Mouse (Mus musculus) gastrocnemius, adult 2 months (tissue): ENCODE results near the gene Pcnx2. TPM values are rescaled to one million over a fixed set of nuclear protein-coding genes. Genes with fewer than 3 reads are reported as not detected.
A peak's percentile ranks its signal among the peaks of the same experiment; 100 is the strongest.

ENCODE experiments used
- DNase-seq: peaks from one replicate; pipeline ENCODE4 v3.0.0; 2022
- H3K27ac ChIP-seq: fragments of 200-600 bp; 2 replicates; pipeline ENCODE4 v1.8.1; 2022; ENCODE audit warnings: mild to moderate bottlenecking
- H3K4me3 ChIP-seq: fragments of 200-600 bp; 2 replicates; pipeline ENCODE4 v1.8.1; 2022; ENCODE audit warnings: mild to moderate bottlenecking, moderate library complexity
- CTCF ChIP-seq: fragments of 200-600 bp; IDR thresholded peaks from 2 replicates; pipeline ENCODE4 v1.8.1; 2022; ENCODE audit warnings: antibody characterized with exemption, mild to moderate bottlenecking, moderate library complexity
- intact Hi-C: fragments of 180-260 bp; cut with DNase I; formaldehyde crosslinking; loops from one replicate; pipeline ENCODE4 v1.15.1; 2025
- total RNA-seq, 2 experiments: library from RNA; stranded (reverse); gene quantifications; 2 replicates each; pipeline ENCODE4 v1.2.3; 2021

Pcnx2 gene
- total RNA-seq, 2 experiments from 2014 or later, result 0.20 to 0.39 TPM

GRCm38 (mm10) chr8:125757106-125757496 lies 141.0 kb downstream of the Pcnx2 start:
- Histone ChIP-seq H3K27ac (no peak overlapping the region), H3K4me3 (no peak overlapping the region)
- TF ChIP-seq CTCF, result no peak
- DNase-seq, result no peak
- intact Hi-C loops, result no loop called here

GRCm38 (mm10) chr8:125756391-125757105 lies 141.6 kb downstream of the Pcnx2 start:
- DNase-seq, result no peak

GRCm38 (mm10) chr8:125755896-125756295 lies 142.2 kb downstream of the Pcnx2 start:
- no peak for DNase-seq
- intact Hi-C loops, result no loop called here
- no peak for TF ChIP-seq CTCF
- Histone ChIP-seq H3K4me3 (no peak overlapping the region), H3K27ac (no peak overlapping the region)

More at GRCm38 (mm10) chr8:125756391-125757105, 141.6 kb downstream of the Pcnx2 start:
- Histone ChIP-seq H3K4me3 (no peak overlapping the region), H3K27ac (peak overlapping the region; percentile 28; the same call in 1 of the 2 replicates)
- TF ChIP-seq CTCF, result no peak
- intact Hi-C loops, result no loop called here

- Histone ChIP-seq H3K4me3 (no peak overlapping the region), H3K27ac (no peak overlapping the region)
- no peak for TF ChIP-seq CTCF
- no peak for DNase-seq
- intact Hi-C loops, result no loop called here
These were observed 147.3 kb downstream of the Pcnx2 start for GRCm38 (mm10) chr8:125750846-125751245.

- H3K27ac ChIP-seq, result no peak overlapping the region
- TF ChIP-seq CTCF, result no peak
- DNase-seq, result no peak
- no peak overlapping the region for H3K4me3 ChIP-seq
- intact Hi-C loops, result no loop called here
These were observed 150.7 kb downstream of the Pcnx2 start for GRCm38 (mm10) chr8:125747390-125747789.

GRCm38 (mm10) chr8:125744914-125745576 lies 153.1 kb downstream of the Pcnx2 start:
- Histone ChIP-seq H3K4me3 (no peak overlapping the region), H3K27ac (no peak overlapping the region)
- DNase-seq, result no peak
- intact Hi-C loops, result no loop called here
- TF ChIP-seq CTCF, result no peak

GRCm38 (mm10) chr8:125742406-125742805 lies 155.7 kb downstream of the Pcnx2 start:
- TF ChIP-seq CTCF, result no peak
- intact Hi-C loops, result no loop called here
- DNase-seq, result no peak
- no peak overlapping the region for H3K27ac ChIP-seq
- H3K4me3 ChIP-seq, result no peak overlapping the region

GRCm38 (mm10) chr8:125741855-125742254 lies 156.3 kb downstream of the Pcnx2 start:
- DNase-seq, result no peak
- no peak overlapping the region for H3K4me3 ChIP-seq
- H3K27ac ChIP-seq, result no peak overlapping the region
- intact Hi-C loops, result no loop called here
- TF ChIP-seq CTCF, result no peak

- no peak overlapping the region for H3K27ac ChIP-seq
These were observed 156.7 kb downstream of the Pcnx2 start for GRCm38 (mm10) chr8:125741377-125741776.

GRCm38 (mm10) chr8:125740655-125741054 lies 157.5 kb downstream of the Pcnx2 start:
- no peak overlapping the region for H3K27ac ChIP-seq
- intact Hi-C loops, result no loop called here
- no peak overlapping the region for H3K4me3 ChIP-seq
- no peak for DNase-seq
- TF ChIP-seq CTCF, result no peak

More at GRCm38 (mm10) chr8:125741377-125741776, 156.7 kb downstream of the Pcnx2 start:
- intact Hi-C loops, result no loop called here
- H3K4me3 ChIP-seq, result no peak overlapping the region
- TF ChIP-seq CTCF, result no peak
- no peak for DNase-seq

GRCm38 (mm10) chr8:125738956-125739355 lies 159.2 kb downstream of the Pcnx2 start:
- Histone ChIP-seq H3K27ac (no peak overlapping the region), H3K4me3 (no peak overlapping the region)
- intact Hi-C loops, result no loop called here
- no peak for TF ChIP-seq CTCF
- DNase-seq, result no peak

GRCm38 (mm10) chr8:125733964-125734956 lies 163.9 kb downstream of the Pcnx2 start:
- Histone ChIP-seq H3K27ac (peak overlapping the region; percentile 91), H3K4me3 (peak overlapping the region; percentile 89)
- DNase-seq, result peak; percentile 93
- intact Hi-C loops, result loop anchor here (2.0 kb wide), 1 partner anchor 65 kb away; the partner anchor contains the start of gene Map10
- no peak for TF ChIP-seq CTCF
